22 mouse cellular contexts compared by ENCODE assay signal in the genomic region with DNA sequence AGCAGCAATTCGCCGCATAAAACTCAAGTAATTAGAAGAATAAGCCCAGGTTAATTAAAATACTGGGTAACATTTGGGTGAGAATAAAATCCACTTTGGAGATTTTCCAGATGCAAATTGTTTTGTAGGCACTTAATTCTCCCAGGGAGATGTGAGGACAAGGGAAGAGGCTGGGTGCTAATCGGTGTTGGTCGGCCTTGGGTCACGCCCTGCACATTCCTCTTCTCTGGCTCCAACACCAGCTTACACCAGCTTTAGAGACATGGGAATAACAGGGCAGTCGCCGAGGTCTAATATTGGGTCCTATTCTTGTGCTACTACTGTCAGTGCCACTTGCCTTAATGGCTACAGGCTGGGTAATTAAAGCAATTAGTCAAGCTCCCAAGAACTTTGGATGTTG.
A peak's percentile ranks its signal among the peaks of the same experiment; 100 is the strongest.
DNase-seq lines count a peak whose midpoint lies in the region; ATAC-seq and TF ChIP-seq lines count a peak whose summit lies in the region.
"Had no signal": no experiment of that assay in that cellular context is flagged by ENCODE, and none has a peak within 500 bp of the region (broad histone marks: within the 10 kb centered on the region; RNA-seq: fewer than 3 reads in every experiment).

No protein-coding gene starts in this region.

- WGBS in forebrain, embryonic 14.5 days, result 36% methylated on average over 7 of the region's 7 CpGs
- WGBS in forebrain, postnatal 0 days, result 25% methylated on average over 7 of the region's 7 CpGs
- 73% methylated on average over 7 of the region's 7 CpGs for WGBS in lung, adult 2 months

- H3K36me3 ChIP-seq in forebrain, embryonic 14.5 days (ENCODE audit: control insufficient read depth, insufficient read depth, low read length), result no peaks in the 10 kb centered on the region
- no peaks in the 10 kb centered on the region for H3K36me3 ChIP-seq in forebrain, postnatal 0 days (ENCODE audit: insufficient read depth)
- H3K36me3 ChIP-seq: embryonic facial prominence, embryonic 10.5 days; embryonic facial prominence, embryonic 12.5 days; G1E had no signal

- no peak for TF ChIP-seq CTCF in forebrain, postnatal 0 days (IDR thresholded peaks at IDR 0.05; ENCODE audit: low read depth)
- TF ChIP-seq CTCF in brain, embryonic 14.5 days (IDR thresholded peaks at IDR 0.05; ENCODE audit: borderline replicate concordance, extremely low read depth, insufficient read depth, insufficient read length), result no peak
- no peak for TF ChIP-seq CTCF in lung, adult 2 months (IDR thresholded peaks at IDR 0.05; ENCODE audit: insufficient read depth, low read length)

- TF ChIP-seq POLR2A in brain, embryonic 14.5 days (IDR thresholded peaks at IDR 0.05; ENCODE audit: borderline replicate concordance, extremely low read depth, insufficient read depth, insufficient read length, poor library complexity, severe bottlenecking), result no peak
- TF ChIP-seq POLR2A in lung, adult 2 months (IDR thresholded peaks at IDR 0.05; ENCODE audit: borderline replicate concordance, extremely low read depth, low read depth, low read length), result no peak

- no peak overlapping the region for H3K4me2 ChIP-seq in forebrain, embryonic 14.5 days (ENCODE audit: low read length)
- no peak overlapping the region for H3K4me2 ChIP-seq in forebrain, postnatal 0 days (ENCODE audit: low read depth)
- H3K4me2 ChIP-seq: embryonic facial prominence, embryonic 12.5 days; forebrain, embryonic 13.5 days had no signal

- H3K4me1 ChIP-seq in forebrain, embryonic 14.5 days (ENCODE audit: control insufficient read depth, insufficient read depth, low read length), result peaks cover 10% of the 10 kb centered on the region; the same call in 1 of the 2 replicates
- H3K4me1 ChIP-seq in forebrain, postnatal 0 days (ENCODE audit: insufficient read depth), result no peaks in the 10 kb centered on the region
- no peaks in the 10 kb centered on the region for H3K4me1 ChIP-seq in lung, adult 2 months (ENCODE audit: control insufficient read depth, insufficient read depth, low read length)
- H3K4me1 ChIP-seq: embryonic facial prominence, embryonic 10.5 days; embryonic facial prominence, embryonic 12.5 days had no signal

- H3K4me3 ChIP-seq in forebrain, embryonic 14.5 days (ENCODE audit: low read depth, low read length), result no peak overlapping the region
- H3K4me3 ChIP-seq in forebrain, postnatal 0 days (ENCODE audit: low read depth, low read length), result no peak overlapping the region
- no peak overlapping the region for H3K4me3 ChIP-seq in lung, adult 2 months (replicated peaks; ENCODE audit: extremely low read depth, low read depth, low read length)
- H3K4me3 ChIP-seq: embryonic facial prominence, embryonic 10.5 days; embryonic facial prominence, embryonic 12.5 days; forebrain, embryonic 13.5 days had no signal

- no peak overlapping the region for H3K9ac ChIP-seq in forebrain, embryonic 14.5 days (ENCODE audit: low read length)
- H3K9ac ChIP-seq in forebrain, postnatal 0 days, result no peak overlapping the region
- H3K9ac ChIP-seq: embryonic facial prominence, embryonic 12.5 days; forebrain, embryonic 13.5 days had no signal

- no peaks in the 10 kb centered on the region for H3K9me3 ChIP-seq in forebrain, embryonic 14.5 days (replicated peaks; ENCODE audit: control insufficient read depth, low read length)
- H3K9me3 ChIP-seq in forebrain, postnatal 0 days (ENCODE audit: low read length), result no peaks in the 10 kb centered on the region
- H3K9me3 ChIP-seq: embryonic facial prominence, embryonic 10.5 days; embryonic facial prominence, embryonic 12.5 days; forebrain, embryonic 13.5 days had no signal

- H3K27ac ChIP-seq in forebrain, embryonic 14.5 days (ENCODE audit: low read depth, low read length), result no peak overlapping the region
- H3K27ac ChIP-seq in forebrain, postnatal 0 days (ENCODE audit: low read depth, low read length), result no peak overlapping the region
- H3K27ac ChIP-seq: embryonic facial prominence, embryonic 10.5 days; embryonic facial prominence, embryonic 12.5 days; forebrain, embryonic 13.5 days had no signal

- no peak for ATAC-seq in forebrain, embryonic 14.5 days
- no peak for ATAC-seq in forebrain, postnatal 0 days
- ATAC-seq: activated CD4-positive, CD25-positive, alpha-beta regulatory T cell, adult 4 months; forebrain, embryonic 13.5 days; forebrain, embryonic 16.5 days; Patski had no signal

- DNase-seq in forebrain, embryonic 14.5 days (ENCODE audit: low spot score), result peak; percentile 65
- DNase-seq in forebrain, postnatal 0 days, result no peak
- DNase-seq in ES-CJ7 (ENCODE audit: low read depth, low spot score) (peak; percentile 38), R1 (ENCODE audit: low read depth, low spot score) (peak; percentile 23)
- DNase-seq in brain, embryonic 14.5 days (ENCODE audit: low read depth), result peak; percentile 73
- DNase-seq in lung, adult 2 months, result no peak
- no peak for DNase-seq in spleen, adult 12 weeks (ENCODE audit: low spot score)
- DNase-seq: adrenal gland, adult 8-10 months; adrenal gland, postnatal 14 days; adrenal gland, postnatal 36 days; cerebellum, adult 11 months; cerebellum, adult 18-20 months; cerebellum, adult 8-10 months; cerebellum, adult 9-11 months; cerebellum, postnatal 25 days had no signal

- H3K27me3 ChIP-seq in forebrain, embryonic 14.5 days (replicated peaks; ENCODE audit: control insufficient read depth, insufficient read depth, low read length), result no peaks in the 10 kb centered on the region
- H3K27me3 ChIP-seq in forebrain, postnatal 0 days (ENCODE audit: insufficient read depth, low read length), result no peaks in the 10 kb centered on the region
- H3K27me3 ChIP-seq: embryonic facial prominence, embryonic 12.5 days; forebrain, embryonic 13.5 days had no signal

Comparison
In these comparisons a context has a peak if more than half of its experiments do, and no peak if none do; other contexts are left out.
1. DNase-seq: peak in forebrain, embryonic 14.5 days (single experiment), ES-CJ7 (single experiment), R1 (single experiment) and brain, embryonic 14.5 days (single experiment); none in forebrain, postnatal 0 days (single experiment), lung, adult 2 months (single experiment) and spleen, adult 12 weeks (single experiment).